Mouse (Mus musculus) adrenal gland, adult 18-20 months (tissue): ENCODE results near the gene Irf2bp1. TPM values are rescaled to one million over a fixed set of nuclear protein-coding genes. Genes with fewer than 3 reads are reported as not detected.

Experiments
- total RNA-seq, 2 experiments: library from RNA; stranded (reverse); gene quantifications; 1 replicate in 1 of 2; 2 replicates in 1 of 2; pipeline ENCODE4 v1.2.3; 2021

Gene Irf2bp1
- total RNA-seq, 2 experiments from 2014 or later: 42.9 to 47.0 TPM

Other genes starting within 250 kb of the Irf2bp1 start
- gene Psg19, start 205.5 kb upstream of the Irf2bp1 start, total RNA-seq: not detected
- not detected for gene Psg17, start 182.4 kb upstream of the Irf2bp1 start, total RNA-seq
- gene Mill2, start 164.1 kb upstream of the Irf2bp1 start, total RNA-seq: 1 to 10 TPM; 8.1 to 10.0 TPM
- 1 to 10 TPM; 1.1 to 2.8 TPM for gene Pglyrp1, start 132.7 kb upstream of the Irf2bp1 start, total RNA-seq
- 10 to 100 TPM in 1 of 2 experiments, 1 to 10 TPM in 1; 9.9 to 10.7 TPM for gene Ccdc61, start 93.6 kb upstream of the Irf2bp1 start, total RNA-seq
- 1 to 10 TPM; 3.8 to 5.1 TPM for gene Nova2, start 78.2 kb upstream of the Irf2bp1 start, total RNA-seq
- not detected for gene Nanos2, start 16.6 kb upstream of the Irf2bp1 start, total RNA-seq
- gene Mypop, start 12.8 kb upstream of the Irf2bp1 start, total RNA-seq: 10 to 100 TPM in 1 of 2 experiments, 1 to 10 TPM in 1; 9.3 to 12.2 TPM
- gene Foxa3, start 19.5 kb downstream of the Irf2bp1 start, total RNA-seq: not detected
- 100 to 1,000 TPM in 1 of 2 experiments, 10 to 100 TPM in 1; 92.0 to 105 TPM for gene Sympk, start 20.3 kb downstream of the Irf2bp1 start, total RNA-seq
- gene Rsph6a, start 50.6 kb downstream of the Irf2bp1 start, total RNA-seq: not detected
- 10 to 100 TPM; 48.3 to 49.1 TPM for gene Dmwd, start 72.2 kb downstream of the Irf2bp1 start, total RNA-seq
- 100 to 1,000 TPM; 127 to 137 TPM for gene Dmpk, start 79.8 kb downstream of the Irf2bp1 start, total RNA-seq
- 10 to 100 TPM; 13.0 to 14.7 TPM for gene Six5, start 90.5 kb downstream of the Irf2bp1 start, total RNA-seq
- not detected for gene Gm4969, start 114.3 kb downstream of the Irf2bp1 start, total RNA-seq
- gene Fbxo46, start 115.8 kb downstream of the Irf2bp1 start, total RNA-seq: 10 to 100 TPM; 12.6 to 15.4 TPM
- gene Qpctl, start 145.2 kb downstream of the Irf2bp1 start, total RNA-seq: 10 to 100 TPM; 13.6 to 14.6 TPM
- gene Snrpd2, start 145.7 kb downstream of the Irf2bp1 start, total RNA-seq: 10 to 100 TPM; 81.7 to 89.5 TPM
- gene Gipr, start 162.1 kb downstream of the Irf2bp1 start, total RNA-seq: under 1 TPM; 0.60 to 0.70 TPM
- gene Eml2, start 172.4 kb downstream of the Irf2bp1 start, total RNA-seq: 10 to 100 TPM; 33.9 to 43.9 TPM
- 10 to 100 TPM in 1 of 2 experiments, 1 to 10 TPM in 1; 7.7 to 17.3 TPM for gene Gpr4, start 208.5 kb downstream of the Irf2bp1 start, total RNA-seq
- 10 to 100 TPM; 40.8 to 56.7 TPM for gene Opa3, start 224.3 kb downstream of the Irf2bp1 start, total RNA-seq